Mouse (Mus musculus) embryonic facial prominence, embryonic 12.5 days (tissue): ENCODE measurements at regions not wholly inside any gene's neighbourhood (a gene's known extent, or its start where the extent isn't known, plus 50 kb on each side); places are given as distances from the start of the nearest gene placed in this dataset.

Source experiments
- ATAC-seq: fragments of 200-750 bp; cut with Nextera tagmentation; 2 replicates; pipeline ENCODE4 v1.8.0; 2017; ENCODE audit not compliant: insufficient number of reproducible peaks, insufficient read depth, low FRiP score, low TSS enrichment
- H3K27ac ChIP-seq: fragments of 300-500 bp; sonication (generic); 2 replicates; pipeline ENCODE4 v1.5.1; 2016; ENCODE audit warnings: mild to moderate bottlenecking
- H3K27me3 ChIP-seq: fragments of 300-500 bp; sonication (generic); 2 replicates; pipeline ENCODE4 v1.6.1; 2016; ENCODE audit warnings: mild to moderate bottlenecking, moderate library complexity
- H3K36me3 ChIP-seq: fragments of 300-500 bp; sonication (generic); 2 replicates; pipeline ENCODE4 v1.6.1; 2016; ENCODE audit warnings: mild to moderate bottlenecking
- H3K4me1 ChIP-seq: fragments of 300-500 bp; sonication (generic); 2 replicates; pipeline ENCODE4 v1.6.1; 2016
- H3K4me2 ChIP-seq: fragments of 300-500 bp; sonication (generic); replicated peaks from 2 replicates; pipeline ENCODE4 v1.6.1; 2016; ENCODE audit warnings: mild to moderate bottlenecking, moderate library complexity
- H3K4me3 ChIP-seq: fragments of 300-500 bp; sonication (generic); 2 replicates; pipeline ENCODE4 v1.5.1; 2016; ENCODE audit warnings: mild to moderate bottlenecking
- H3K9ac ChIP-seq: fragments of 300-500 bp; sonication (generic); 2 replicates; pipeline ENCODE4 v1.6.1; 2016; ENCODE audit warnings: mild to moderate bottlenecking, moderate library complexity
- H3K9me3 ChIP-seq: fragments of 300-500 bp; sonication (generic); 2 replicates; pipeline ENCODE4 v1.6.1; 2016; ENCODE audit warnings: mild to moderate bottlenecking, moderate library complexity
- WGBS: fragments of 180-500 bp; shearing (Covaris S2); methylation state at CpG from one replicate; pipeline ENCODE4 v1.1.7; 2016; 5-methylcytosine and 5-hydroxymethylcytosine counted together

DNA sequence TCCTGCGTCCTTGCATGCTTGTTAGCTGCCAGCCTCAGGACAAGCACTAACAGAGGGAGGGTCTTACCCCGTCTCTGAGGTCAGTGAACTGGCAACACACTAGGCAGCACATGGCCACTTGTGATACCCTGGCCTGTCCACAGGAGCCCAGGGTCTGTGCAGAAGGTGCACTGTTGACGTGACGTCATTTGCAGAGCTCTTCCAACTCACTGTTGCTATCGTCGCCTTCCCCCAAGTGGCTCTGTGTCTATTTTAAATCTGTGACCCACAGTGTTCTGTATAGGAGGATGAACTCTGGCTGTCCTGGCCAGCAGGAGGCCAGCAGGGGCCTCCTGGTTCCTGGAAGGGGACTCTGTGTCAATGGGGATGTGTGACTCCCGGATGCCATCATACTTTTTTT lies 120.1 kb upstream of the Smad3 start:
- no peaks in the 10 kb centered on the region for H3K27me3 ChIP-seq
- 69% methylated on average over 7 of the region's 7 CpGs for WGBS
- H3K4me2 ChIP-seq: no peak overlapping the region

DNA sequence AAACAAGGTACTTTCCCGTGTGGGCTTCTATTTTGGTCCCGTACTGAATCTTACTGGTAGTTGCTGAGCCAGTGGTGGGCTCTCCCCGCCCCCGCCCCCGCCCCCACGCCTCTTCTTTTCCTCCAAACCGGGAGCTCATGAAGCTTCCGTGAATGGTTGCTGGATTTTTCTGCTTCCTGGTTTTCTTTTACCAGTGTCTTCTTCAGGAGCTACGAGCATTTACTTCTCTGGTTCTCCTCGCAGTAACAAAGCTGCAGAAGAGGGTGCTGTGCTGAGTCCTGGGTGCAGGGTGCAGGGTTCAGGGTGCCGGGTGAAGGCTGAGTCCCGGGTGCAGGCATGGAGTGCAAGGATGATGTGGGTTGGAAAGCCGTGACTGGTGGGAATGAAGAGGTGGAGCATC lies 119.1 kb upstream of the Smad3 start:
- 51% methylated on average over 13 of the region's 13 CpGs for WGBS
- Histone ChIP-seq H3K4me1 (0 out of 2 replicates have a peak, but pooled peaks cover 9% of the 10 kb centered on the region), H3K9ac (no peak overlapping the region), H3K36me3 (no peaks in the 10 kb centered on the region), H3K4me2 (no peak overlapping the region), H3K4me3 (no peak overlapping the region), H3K27ac (no peak overlapping the region), H3K27me3 (no peaks in the 10 kb centered on the region), H3K9me3 (no peaks in the 10 kb centered on the region)
- ATAC-seq: no peak

More for the DNA sequence above, 120.1 kb upstream of the Smad3 start:
- ATAC-seq: no peak
- H3K4me3 ChIP-seq: no peak overlapping the region
- H3K27ac ChIP-seq: no peak overlapping the region
- no peak overlapping the region for H3K9ac ChIP-seq
- no peaks in the 10 kb centered on the region for H3K9me3 ChIP-seq
- 0 out of 2 replicates have a peak, but pooled peaks cover 9% of the 10 kb centered on the region for H3K4me1 ChIP-seq
- no peaks in the 10 kb centered on the region for H3K36me3 ChIP-seq

DNA sequence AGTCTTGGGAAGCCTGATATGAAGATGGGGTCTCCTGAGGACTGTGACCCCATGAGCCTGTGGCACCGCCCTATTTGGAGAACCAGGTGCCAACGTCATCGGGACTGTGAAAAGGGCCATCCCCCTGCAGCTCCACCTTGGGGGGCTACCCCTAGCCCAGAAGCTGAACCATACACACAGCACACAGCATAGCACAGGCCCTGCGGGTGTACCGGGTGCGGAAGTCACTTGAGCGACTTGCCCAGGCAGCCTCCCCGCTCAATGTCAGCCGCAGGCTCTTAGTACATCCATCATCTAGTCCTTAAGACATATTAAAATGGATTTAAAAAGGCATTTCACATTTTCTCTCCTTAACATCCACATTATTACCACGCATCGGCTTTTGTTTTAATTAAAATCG lies 118.2 kb upstream of the Smad3 start:
- Histone ChIP-seq H3K36me3 (no peaks in the 10 kb centered on the region), H3K4me2 (no peak overlapping the region), H3K9ac (no peak overlapping the region), H3K9me3 (no peaks in the 10 kb centered on the region), H3K4me1 (0 out of 2 replicates have a peak, but pooled peaks cover 9% of the 10 kb centered on the region), H3K27ac (no peak overlapping the region), H3K4me3 (no peak overlapping the region), H3K27me3 (no peaks in the 10 kb centered on the region)
- no peak for ATAC-seq
- 91% methylated on average over 12 of the region's 12 CpGs for WGBS

DNA sequence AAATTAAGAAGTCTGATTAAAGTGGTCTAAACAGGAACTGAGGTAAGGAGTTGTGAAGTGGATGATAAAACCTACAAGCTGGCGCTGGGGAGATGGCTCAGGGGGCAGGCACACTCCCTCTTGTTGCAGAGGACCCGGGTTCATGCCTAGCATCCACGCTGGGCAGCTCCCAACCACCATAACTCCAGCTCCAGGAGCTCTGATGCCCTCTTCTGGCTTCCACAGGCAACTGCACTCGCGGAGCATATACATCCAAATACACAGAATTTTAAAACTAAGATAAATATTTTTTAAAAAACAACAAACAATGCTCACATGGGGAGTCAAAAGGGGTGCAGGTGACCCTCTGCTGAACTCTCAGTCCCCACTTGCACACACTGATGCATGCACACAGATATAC lies 117.4 kb upstream of the Smad3 start:
- no peaks in the 10 kb centered on the region for H3K9me3 ChIP-seq
- H3K27me3 ChIP-seq: no peaks in the 10 kb centered on the region
- no peak for ATAC-seq
- H3K27ac ChIP-seq: no peak overlapping the region
- H3K36me3 ChIP-seq: no peaks in the 10 kb centered on the region
- WGBS: 87% methylated on average over 5 of the region's 5 CpGs
- H3K4me3 ChIP-seq: no peak overlapping the region
- 0 out of 2 replicates have a peak, but pooled peaks cover 5% of the 10 kb centered on the region for H3K4me1 ChIP-seq
- H3K9ac ChIP-seq: no peak overlapping the region
- no peak overlapping the region for H3K4me2 ChIP-seq

DNA sequence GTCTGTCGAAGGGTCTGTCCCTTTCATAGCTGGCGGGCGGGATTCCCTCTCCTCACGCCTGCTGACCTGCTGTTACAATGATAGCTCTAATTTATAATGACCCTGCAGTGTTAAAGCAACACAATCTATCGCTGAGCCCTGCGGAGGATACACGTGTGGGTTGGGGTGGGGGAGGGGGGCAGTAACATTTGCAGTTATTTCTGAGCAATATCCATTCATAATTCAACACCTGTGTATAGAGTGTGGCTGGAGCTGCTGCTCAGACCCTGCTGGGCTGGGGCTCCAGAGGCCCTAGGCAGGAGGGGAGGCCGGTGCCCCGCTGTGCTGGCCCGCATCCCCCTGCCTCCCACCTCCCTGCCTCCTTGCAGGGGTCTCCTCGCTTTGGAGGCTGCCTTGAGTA lies 106.6 kb upstream of the Smad3 start:
- ATAC-seq: 0 out of 2 replicates have a peak, but pooled peaks have one; percentile 41

DNA sequence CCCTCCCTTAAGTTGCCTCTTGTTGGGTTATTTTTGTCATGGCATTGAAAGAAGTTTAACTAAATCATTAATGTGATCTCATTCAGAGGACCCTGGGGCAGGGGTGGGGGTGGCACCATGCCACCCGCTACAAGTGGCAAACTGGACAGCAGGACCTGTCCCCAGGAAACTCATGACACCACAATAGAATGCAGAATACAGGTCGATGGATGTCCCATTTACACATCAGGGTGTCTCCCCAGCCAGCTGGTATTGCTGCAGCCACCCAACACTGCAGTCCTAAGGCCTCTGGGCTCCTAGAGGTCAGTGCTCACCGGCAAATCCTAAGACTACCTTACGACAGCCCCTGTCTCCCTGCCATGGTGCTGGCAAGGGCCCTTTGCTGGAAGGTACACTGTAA lies 105.5 kb upstream of the Smad3 start:
- Histone ChIP-seq H3K4me1 (peaks cover 4% of the 10 kb centered on the region; the same call in 1 of the 2 replicates), H3K4me2 (no peak overlapping the region), H3K36me3 (no peaks in the 10 kb centered on the region), H3K27ac (no peak overlapping the region), H3K4me3 (no peak overlapping the region), H3K9ac (no peak overlapping the region), H3K9me3 (no peaks in the 10 kb centered on the region), H3K27me3 (no peaks in the 10 kb centered on the region)
- no peak for ATAC-seq
- 80% methylated on average over 4 of the region's 4 CpGs for WGBS

More for the DNA sequence above, 106.6 kb upstream of the Smad3 start:
- H3K27ac ChIP-seq: no peak overlapping the region
- 39% methylated on average over 11 of the region's 11 CpGs for WGBS
- H3K9me3 ChIP-seq: no peaks in the 10 kb centered on the region
- H3K4me2 ChIP-seq: no peak overlapping the region
- no peak overlapping the region for H3K4me3 ChIP-seq
- H3K27me3 ChIP-seq: no peaks in the 10 kb centered on the region
- no peaks in the 10 kb centered on the region for H3K36me3 ChIP-seq
- peaks cover 4% of the 10 kb centered on the region; the same call in 1 of the 2 replicates for H3K4me1 ChIP-seq
- no peak overlapping the region for H3K9ac ChIP-seq

DNA sequence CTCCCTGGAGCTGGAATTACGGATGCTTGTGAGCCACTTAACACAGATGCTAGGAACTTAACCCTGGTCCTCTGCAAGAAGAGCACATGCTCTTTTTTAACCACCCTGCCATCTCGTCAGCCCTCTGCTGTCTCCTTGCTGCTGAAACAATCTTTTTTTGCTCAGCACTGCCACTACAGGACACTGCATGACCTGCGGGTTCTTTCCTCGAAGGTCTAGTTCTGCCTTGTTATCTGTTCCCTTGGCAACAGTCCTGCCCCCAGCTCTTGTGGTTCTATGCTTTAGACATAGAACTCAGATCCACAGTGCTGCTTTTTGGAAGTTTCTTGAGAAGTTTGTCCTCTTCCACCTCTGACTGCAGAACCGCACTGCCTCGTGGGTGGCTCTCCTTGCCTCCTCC lies 104.6 kb upstream of the Smad3 start:
- Histone ChIP-seq H3K4me1 (peaks cover 4% of the 10 kb centered on the region; the same call in 1 of the 2 replicates), H3K27ac (no peak overlapping the region), H3K9ac (no peak overlapping the region), H3K9me3 (no peaks in the 10 kb centered on the region), H3K36me3 (no peaks in the 10 kb centered on the region), H3K27me3 (no peaks in the 10 kb centered on the region), H3K4me2 (no peak overlapping the region), H3K4me3 (no peak overlapping the region)
- ATAC-seq: no peak
- 33% methylated on average over 6 of the region's 6 CpGs for WGBS

DNA sequence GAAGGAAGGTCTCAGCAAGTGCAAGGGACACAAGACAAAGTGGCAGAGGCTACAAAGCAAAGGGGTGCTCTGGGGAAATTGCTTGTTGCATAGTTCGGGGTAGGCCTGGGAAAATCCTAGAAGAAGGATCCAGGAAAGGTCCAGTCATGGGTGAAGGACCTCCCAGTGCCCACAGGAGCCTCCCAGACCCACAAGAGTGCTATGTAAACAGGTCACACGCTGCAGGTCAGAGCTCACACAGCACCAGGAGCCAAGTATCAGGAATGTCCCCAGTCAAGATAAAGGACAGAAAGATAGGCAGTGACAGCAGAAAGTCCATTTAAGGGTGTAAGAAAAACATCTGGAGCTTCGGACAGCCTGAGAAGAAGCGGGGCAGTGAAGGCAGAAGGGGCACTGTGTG lies 103.6 kb upstream of the Smad3 start:
- H3K27ac ChIP-seq: no peak overlapping the region
- H3K27me3 ChIP-seq: no peaks in the 10 kb centered on the region
- no peak overlapping the region for H3K4me3 ChIP-seq
- H3K9me3 ChIP-seq: no peaks in the 10 kb centered on the region
- no peak for ATAC-seq
- H3K4me2 ChIP-seq: no peak overlapping the region
- peaks cover 8% of the 10 kb centered on the region for H3K4me1 ChIP-seq
- no peaks in the 10 kb centered on the region for H3K36me3 ChIP-seq
- no peak overlapping the region for H3K9ac ChIP-seq
- WGBS: 85% methylated on average over 4 of the region's 4 CpGs

DNA sequence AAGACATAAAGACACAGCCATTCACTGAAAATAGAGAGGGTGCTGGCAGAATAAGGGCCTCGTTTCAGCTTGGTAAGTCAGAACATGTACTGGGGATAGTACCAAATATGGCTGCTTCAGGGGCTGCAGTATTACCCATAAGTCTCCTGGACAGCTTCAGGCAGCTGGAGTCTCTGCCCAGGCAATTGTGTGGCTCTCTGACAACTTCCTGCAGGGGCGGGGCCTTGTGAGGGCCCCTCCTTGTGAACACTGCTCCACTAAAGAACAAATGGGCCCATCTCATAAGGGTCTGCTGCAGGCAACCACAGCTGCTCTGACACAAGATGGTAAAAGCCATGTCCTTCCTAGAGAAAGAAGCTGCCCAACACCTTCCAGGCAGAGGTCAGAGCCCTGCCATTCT lies 102.4 kb upstream of the Smad3 start:
- H3K27me3 ChIP-seq: no peaks in the 10 kb centered on the region
- peaks cover 11% of the 10 kb centered on the region for H3K4me1 ChIP-seq
- H3K9ac ChIP-seq: no peak overlapping the region
- no peak for ATAC-seq
- H3K27ac ChIP-seq: no peak overlapping the region
- no peaks in the 10 kb centered on the region for H3K9me3 ChIP-seq
- no peak overlapping the region for H3K4me2 ChIP-seq
- WGBS: 84% methylated on average over 2 of the region's 2 CpGs
- H3K36me3 ChIP-seq: no peaks in the 10 kb centered on the region
- no peak overlapping the region for H3K4me3 ChIP-seq

DNA sequence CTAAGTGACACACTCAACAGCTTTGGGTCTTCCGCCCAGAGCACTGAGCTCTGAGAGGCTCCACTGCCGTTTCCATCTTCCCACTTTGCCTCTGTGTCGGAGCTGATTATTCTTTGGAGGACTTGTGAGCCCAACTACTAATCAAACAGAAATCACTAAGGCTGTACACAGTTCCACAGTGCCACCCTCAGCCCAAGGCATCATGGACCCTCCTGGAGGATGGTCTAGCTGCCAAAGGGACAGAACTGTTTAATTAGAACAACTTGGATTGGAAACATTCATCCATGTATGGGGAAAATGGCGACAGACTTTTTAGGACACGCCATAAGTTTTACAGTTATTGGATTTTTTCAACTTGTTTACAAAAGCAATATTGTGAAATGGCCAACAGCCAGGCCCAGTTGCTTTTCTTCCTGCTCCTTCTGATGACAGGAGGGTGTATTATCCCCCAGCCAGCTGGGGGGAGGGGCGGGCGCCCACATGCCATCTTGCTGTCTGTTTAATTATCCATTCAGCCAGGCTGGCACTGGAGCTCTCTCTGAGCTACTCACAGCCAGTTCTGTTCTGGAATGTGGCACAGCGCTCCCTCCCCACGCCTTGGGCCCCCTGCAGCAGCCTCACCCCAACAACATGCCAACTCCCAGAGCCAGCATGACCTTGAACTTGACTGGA lies 98.4 kb upstream of the Smad3 start:
- 78% methylated on average over 9 of the region's 9 CpGs for WGBS
- Histone ChIP-seq H3K9ac (no peak overlapping the region), H3K27me3 (no peaks in the 10 kb centered on the region), H3K4me3 (no peak overlapping the region), H3K27ac (no peak overlapping the region), H3K4me2 (no peak overlapping the region), H3K9me3 (no peaks in the 10 kb centered on the region), H3K4me1 (peaks cover 7% of the 10 kb centered on the region), H3K36me3 (no peaks in the 10 kb centered on the region)
- ATAC-seq: no peak

DNA sequence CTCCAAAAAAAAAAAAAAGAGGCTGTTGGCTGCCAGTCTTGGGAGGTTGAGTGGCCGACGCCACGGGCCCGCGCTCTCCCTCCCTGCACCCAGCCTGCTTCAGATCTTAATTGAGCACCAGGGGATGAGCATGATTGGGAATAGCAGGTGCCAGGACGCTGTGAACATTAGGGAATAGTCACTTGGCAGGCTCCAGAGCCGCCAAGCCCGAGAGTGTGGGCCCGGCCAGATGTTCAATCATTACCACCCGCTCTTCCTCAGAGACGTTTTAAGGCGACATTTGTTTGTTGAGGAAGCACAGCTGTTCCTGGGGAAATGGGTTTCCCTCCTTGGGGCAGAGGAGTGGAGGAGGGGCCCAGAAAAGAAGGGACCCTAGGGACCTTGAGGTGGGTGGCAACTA lies 94.0 kb upstream of the Smad3 start:
- Histone ChIP-seq H3K9ac (no peak overlapping the region), H3K36me3 (no peaks in the 10 kb centered on the region), H3K9me3 (no peaks in the 10 kb centered on the region; the same call in 1 of the 2 replicates), H3K27me3 (no peaks in the 10 kb centered on the region; the same call in 1 of the 2 replicates), H3K4me3 (no peak overlapping the region), H3K4me2 (no peak overlapping the region), H3K27ac (no peak overlapping the region), H3K4me1 (peaks cover 7% of the 10 kb centered on the region)
- WGBS: 67% methylated on average over 12 of the region's 12 CpGs
- no peak for ATAC-seq

DNA sequence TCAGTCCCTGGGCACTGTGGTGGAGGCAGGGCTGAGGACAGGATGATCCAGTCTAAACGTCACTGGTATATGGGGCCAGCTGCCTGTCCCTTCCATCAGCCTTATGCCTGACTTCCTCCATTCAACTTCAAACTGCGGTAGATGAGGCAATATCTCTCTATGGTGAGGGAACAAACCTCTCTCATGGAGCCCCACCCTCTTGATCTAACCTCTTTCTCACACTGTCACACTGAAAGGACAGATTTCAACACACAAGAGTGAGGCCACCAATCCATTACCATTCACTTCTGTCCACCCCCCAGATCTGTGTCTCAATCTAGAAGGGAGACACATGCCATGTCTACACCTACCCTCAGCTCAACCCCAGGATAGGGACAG lies 92.5 kb upstream of the Smad3 start:
- no peaks in the 10 kb centered on the region; the same call in 1 of the 2 replicates for H3K9me3 ChIP-seq
- H3K9ac ChIP-seq: no peak overlapping the region
- WGBS: 69% methylated on average over 2 of the region's 2 CpGs
- no peaks in the 10 kb centered on the region for H3K4me1 ChIP-seq
- no peak for ATAC-seq
- H3K27ac ChIP-seq: no peak overlapping the region
- no peaks in the 10 kb centered on the region for H3K36me3 ChIP-seq
- H3K4me3 ChIP-seq: no peak overlapping the region
- peaks cover 3% of the 10 kb centered on the region; the same call in 1 of the 2 replicates for H3K27me3 ChIP-seq
- no peak overlapping the region for H3K4me2 ChIP-seq
